Mouse (Mus musculus): ENCODE measurements around the gene Ngrn. TPM values are rescaled to one million over a fixed set of nuclear protein-coding genes. Genes with fewer than 3 reads are reported as not detected.

The Ngrn gene
- total and polyA plus RNA-seq, 3 experiments = 28.3 to 43.2 (median 32.1) TPM

GRCm38 (mm10) chr7:80220237-80220797 lies 40.7 kb upstream of the Ngrn start:
- H3K9ac ChIP-seq (ENCODE audit: insufficient read depth, low read depth) = no peak overlapping the region
- peaks cover 3 to 7% of the 10 kb centered on the region in 2 experiments for H3K4me1 ChIP-seq (ENCODE audit: control insufficient read depth in 1 of 2, insufficient read depth in 2 of 2)
- no peak overlapping the region for H3K4me3 ChIP-seq (replicated peaks in 1 of 3; ENCODE audit: low read depth in 2 of 3, low read length in 2 of 3, poor library complexity in 1 of 3)
- no peak for DNase-seq (ENCODE audit: extremely low read depth)
- TF ChIP-seq EP300 (IDR thresholded peaks at IDR 0.05; ENCODE audit: low read length) (no peak), CTCF (conservative IDR thresholded peaks at IDR 0.05 in 1 of 2, IDR thresholded peaks at IDR 0.05 in 1 of 2; ENCODE audit: low read depth in 2 of 2, low read length in 2 of 2) (no peak), ELF1 (IDR thresholded peaks at IDR 0.05; ENCODE audit: low read depth, low read length) (no peak)
- H3K36me3 ChIP-seq (replicated peaks in 1 of 2; ENCODE audit: control insufficient read depth in 1 of 2, insufficient read depth in 1 of 2, low read length in 1 of 2) = peaks cover 81 to 88% of the 10 kb centered on the region in 2 experiments
- H3K4me2 ChIP-seq (ENCODE audit: insufficient read depth, low read depth, poor library complexity, severe bottlenecking) = no peak overlapping the region
- H3K27me3 ChIP-seq (replicated peaks) = no peaks in the 10 kb centered on the region
- no peaks in the 10 kb centered on the region for H3K9me3 ChIP-seq (replicated peaks; ENCODE audit: low read length)
- dilution Hi-C loops (cut with MboI; ENCODE audit: extremely low pct_ligation_motif_present, extremely low pct_unique_long_range_greater_than_20kb, low sequenced_read_pairs) (no loop called here), in situ Hi-C loops (cut with MboI; ENCODE audit: low pct_ligation_motif_present, low pct_unique_long_range_greater_than_20kb, low sequenced_read_pairs) (no loop called here)
- H3K27ac ChIP-seq (ENCODE audit: insufficient read depth, low read depth) = no peak overlapping the region
- H3K79me2 ChIP-seq (replicated peaks; ENCODE audit: control insufficient read depth, extremely low read depth, insufficient read depth, poor library complexity, severe bottlenecking) = no peaks in the 10 kb centered on the region

GRCm38 (mm10) chr7:80221179-80221750 lies 39.8 kb upstream of the Ngrn start:
- H3K79me2 ChIP-seq (replicated peaks; ENCODE audit: control insufficient read depth, extremely low read depth, insufficient read depth, poor library complexity, severe bottlenecking) = no peaks in the 10 kb centered on the region
- no peaks in the 10 kb centered on the region for H3K9me3 ChIP-seq (replicated peaks; ENCODE audit: low read length)
- H3K4me1 ChIP-seq (ENCODE audit: control insufficient read depth in 1 of 2, insufficient read depth in 2 of 2) = no peaks in the 10 kb centered on the region
- DNase-seq (ENCODE audit: extremely low read depth) = no peak
- H3K4me2 ChIP-seq (ENCODE audit: insufficient read depth, low read depth, poor library complexity, severe bottlenecking) = no peak overlapping the region
- no peak overlapping the region for H3K27ac ChIP-seq (ENCODE audit: insufficient read depth, low read depth)
- H3K36me3 ChIP-seq (replicated peaks in 1 of 2; ENCODE audit: control insufficient read depth in 1 of 2, insufficient read depth in 1 of 2, low read length in 1 of 2) = peaks cover 76 to 84% of the 10 kb centered on the region in 2 experiments
- H3K4me3 ChIP-seq (replicated peaks in 1 of 3; ENCODE audit: low read depth in 2 of 3, low read length in 2 of 3, poor library complexity in 1 of 3) = no peak overlapping the region
- H3K9ac ChIP-seq (ENCODE audit: insufficient read depth, low read depth) = no peak overlapping the region
- dilution Hi-C loops (cut with MboI; ENCODE audit: extremely low pct_ligation_motif_present, extremely low pct_unique_long_range_greater_than_20kb, low sequenced_read_pairs) = no loop called here
- H3K27me3 ChIP-seq (replicated peaks) = no peaks in the 10 kb centered on the region
- in situ Hi-C loops (cut with MboI; ENCODE audit: low pct_ligation_motif_present, low pct_unique_long_range_greater_than_20kb, low sequenced_read_pairs) = no loop called here
- TF ChIP-seq MXI1 (IDR thresholded peaks at IDR 0.05; ENCODE audit: low read depth, low read length) (no peak), MYC (IDR thresholded peaks at IDR 0.05; ENCODE audit: low read depth, low read length) (no peak), PAX5 (IDR thresholded peaks at IDR 0.05; ENCODE audit: low read length) (no peak), ZNF384 (IDR thresholded peaks at IDR 0.05; ENCODE audit: low read depth, low read length) (no peak), NRF1 (IDR thresholded peaks at IDR 0.05; ENCODE audit: low read depth, low read length) (no peak), MEF2A (IDR thresholded peaks at IDR 0.05; ENCODE audit: borderline replicate concordance, low read depth, low read length) (no peak), SMC3 (IDR thresholded peaks at IDR 0.05; ENCODE audit: low read depth, low read length) (no peak), IRF4 (IDR thresholded peaks at IDR 0.05; ENCODE audit: low read depth, low read length) (no peak), JUND (conservative IDR thresholded peaks at IDR 0.05; ENCODE audit: low read depth, low read length) (no peak), BHLHE40 (IDR thresholded peaks at IDR 0.05; ENCODE audit: low read depth, low read length) (no peak), USF2 (conservative IDR thresholded peaks at IDR 0.05; ENCODE audit: low read depth, low read length) (no peak), NELFE (IDR thresholded peaks at IDR 0.05; ENCODE audit: low read depth, low read length) (no peak), ZKSCAN1 (IDR thresholded peaks at IDR 0.05; ENCODE audit: borderline replicate concordance, low read depth, low read length) (no peak), E2F4 (IDR thresholded peaks at IDR 0.05; ENCODE audit: insufficient replicate concordance, low read depth, low read length) (no peak), MAFK (IDR thresholded peaks at IDR 0.05; ENCODE audit: insufficient replicate concordance, low read length) (no peak), ETS1 (conservative IDR thresholded peaks at IDR 0.05; ENCODE audit: low read depth, low read length) (no peak), MAZ (IDR thresholded peaks at IDR 0.05; ENCODE audit: low read depth, low read length) (no peak), UBTF (IDR thresholded peaks at IDR 0.05; ENCODE audit: low read depth, low read length) (no peak), SIN3A (IDR thresholded peaks at IDR 0.05; ENCODE audit: low read length) (no peak)
